Mouse (Mus musculus): ENCODE results near the gene Ms4a10. TPM values are rescaled to one million over a fixed set of nuclear protein-coding genes. Genes with fewer than 3 reads are reported as not detected.

The Ms4a10 gene
- total and polyA plus RNA-seq, 3 experiments, result not detected

DNA sequence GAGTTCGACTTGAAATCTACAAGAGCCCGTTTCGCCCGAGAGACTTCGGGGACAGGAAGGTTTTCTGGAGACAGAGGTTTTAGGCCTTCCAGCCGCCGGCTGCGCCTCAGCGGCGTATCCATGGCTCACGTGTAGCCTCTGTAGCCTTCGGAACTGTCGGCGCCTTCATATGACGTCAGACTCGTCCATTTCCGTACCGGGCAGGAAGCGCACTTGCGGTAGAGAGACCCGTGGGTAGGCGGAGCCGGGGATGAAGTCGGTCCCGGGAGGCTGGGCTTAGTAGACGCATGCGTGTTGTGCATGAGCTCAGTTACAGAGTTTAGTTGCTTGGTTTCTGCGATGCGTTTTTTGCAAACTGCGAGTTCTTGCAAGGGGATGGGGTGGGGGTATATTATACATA, 25.4 kb downstream of the Ms4a10 start, which contains the start of gene Ccdc86 (continued):
- TF ChIP-seq ZKSCAN1 (IDR thresholded peaks at IDR 0.05; ENCODE audit: low read depth, low read length), result no peak
- TF ChIP-seq E2F4 (IDR thresholded peaks at IDR 0.05; ENCODE audit: borderline replicate concordance, low read depth, low read length), result no peak
- TF ChIP-seq RCOR1 (IDR thresholded peaks at IDR 0.05; ENCODE audit: low read depth, low read length), result no peak
- no peak for TF ChIP-seq SMC3 (IDR thresholded peaks at IDR 0.05; ENCODE audit: low read depth, low read length)
- peak; percentile 76 for TF ChIP-seq USF1 (IDR thresholded peaks at IDR 0.05; ENCODE audit: low read depth, low read length)
- TF ChIP-seq MAX (IDR thresholded peaks at IDR 0.05; ENCODE audit: low read length), result peak; percentile 98
- TF ChIP-seq MYC (IDR thresholded peaks at IDR 0.05; ENCODE audit: low read depth, low read length), result peak; percentile 99
- peak; percentile 59 to 91; a peak in 3 of 4 replicates for TF ChIP-seq POLR2A (IDR thresholded peaks at IDR 0.05; ENCODE audit: control insufficient read depth in 1 of 2, insufficient read depth in 1 of 2, low read depth in 1 of 2, low read length in 2 of 2, poor library complexity in 1 of 2)
- TF ChIP-seq POLR2AphosphoS2 (IDR thresholded peaks at IDR 0.05; ENCODE audit: low read length), result peak; percentile 57; the same call in 1 of the 2 replicates
- TF ChIP-seq GATA1 (IDR thresholded peaks at IDR 0.05; ENCODE audit: low read depth, low read length), result no peak
- TF ChIP-seq JUND (IDR thresholded peaks at IDR 0.05; ENCODE audit: low read depth, low read length), result no peak
- peak; percentile 77 for TF ChIP-seq NRF1 (IDR thresholded peaks at IDR 0.05; ENCODE audit: insufficient read depth, low read depth, low read length, poor library complexity, severe bottlenecking)
- peak; percentile 35 for TF ChIP-seq ZNF384 (IDR thresholded peaks at IDR 0.05; ENCODE audit: low read depth, low read length)

GRCm38 (mm10) chr19:10948416-10948815, 26.1 kb downstream of the Ms4a10 start:
- Histone ChIP-seq H3K36me3 (ENCODE audit: control insufficient read depth in 1 of 2, insufficient read depth in 2 of 2, low read length in 2 of 2) (peaks cover 1 to 18% of the 10 kb centered on the region in 2 experiments; a peak in 2 of 4 replicates), H3K9me3 (replicated peaks; ENCODE audit: insufficient read depth, low read length) (no peaks in the 10 kb centered on the region), H3K79me2 (ENCODE audit: control insufficient read depth, insufficient read depth, low read length, poor library complexity) (peaks cover 34% of the 10 kb centered on the region), H3K27ac (ENCODE audit: control insufficient read depth, low read depth, low read length) (no peak overlapping the region), H3K9ac (ENCODE audit: control insufficient read depth, low read depth, low read length, poor library complexity, severe bottlenecking) (peak overlapping the region; percentile 83), H3K27me3 (ENCODE audit: control insufficient read depth in 1 of 2, insufficient read depth in 2 of 2, low read length in 2 of 2) (no peaks in the 10 kb centered on the region), H3K4me3 (ENCODE audit: control insufficient read depth in 1 of 2, insufficient read depth in 1 of 2, low read depth in 2 of 2, low read length in 2 of 2) (peak overlapping the region; percentile 84 to 95), H3K4me1 (ENCODE audit: control insufficient read depth in 1 of 2, insufficient read depth in 2 of 2, low read length in 2 of 2) (peaks cover 0 to 13% of the 10 kb centered on the region in 2 experiments; a peak in 2 of 4 replicates)
- TF ChIP-seq MAX (IDR thresholded peaks at IDR 0.05; ENCODE audit: low read length) (no peak), E2F4 (IDR thresholded peaks at IDR 0.05; ENCODE audit: borderline replicate concordance, low read depth, low read length) (no peak), SIN3A (IDR thresholded peaks at IDR 0.05; ENCODE audit: low read length) (no peak), KAT2A (conservative IDR thresholded peaks at IDR 0.05; ENCODE audit: low read depth, low read length) (no peak), MEF2A (IDR thresholded peaks at IDR 0.05; ENCODE audit: extremely low read depth, insufficient replicate concordance, low read depth, low read length, poor library complexity, severe bottlenecking) (no peak), EP300 (IDR thresholded peaks at IDR 0.05; ENCODE audit: low read depth in 1 of 2, low read length in 2 of 2) (no peak), HCFC1 (IDR thresholded peaks at IDR 0.05; ENCODE audit: low read depth, low read length) (no peak), CHD1 (IDR thresholded peaks at IDR 0.05; ENCODE audit: low read depth, low read length) (no peak), CHD2 (IDR thresholded peaks at IDR 0.05; ENCODE audit: low read length) (no peak)
- DNase-seq (ENCODE audit: low read depth, low spot score), result peak; percentile 38
